Mouse (Mus musculus): ENCODE measurements around the gene Nrxn2. TPM values are rescaled to one million over a fixed set of nuclear protein-coding genes. Genes with fewer than 3 reads are reported as not detected.

Gene Nrxn2
- polyA plus RNA-seq, 1 experiment, result 0.01 TPM

- H3K36me3 ChIP-seq (ENCODE audit: control insufficient read depth, insufficient read depth), result no peaks in the 10 kb centered on the region
- H3K27me3 ChIP-seq (ENCODE audit: control insufficient read depth, insufficient read depth, insufficient read length), result peaks cover 63% of the 10 kb centered on the region
- TF ChIP-seq REST (IDR thresholded peaks at IDR 0.05; ENCODE audit: insufficient read depth, insufficient read length) (no peak), POLR2AphosphoS2 (IDR thresholded peaks at IDR 0.05; ENCODE audit: insufficient read length, low read depth) (no peak), MYOG (IDR thresholded peaks at IDR 0.05; ENCODE audit: control insufficient read depth in 1 of 3, insufficient read depth in 1 of 3, insufficient read length in 2 of 3, low read depth in 2 of 3) (no peak), E2F4 (IDR thresholded peaks at IDR 0.05; ENCODE audit: insufficient read depth) (no peak), POLR2A (IDR thresholded peaks at IDR 0.05; ENCODE audit: insufficient read length, low read depth) (no peak), SRF (IDR thresholded peaks at IDR 0.05; ENCODE audit: control insufficient read depth, insufficient read length, low read depth) (no peak), TCF12 (IDR thresholded peaks at IDR 0.05; ENCODE audit: insufficient read depth, poor library complexity, severe bottlenecking) (no peak), MYOD1 (IDR thresholded peaks at IDR 0.05; ENCODE audit: control insufficient read depth in 1 of 3, insufficient read length in 2 of 3, low read depth in 2 of 3) (no peak), CEBPB (IDR thresholded peaks at IDR 0.05; ENCODE audit: insufficient read depth, poor library complexity, severe bottlenecking) (no peak), MAX (IDR thresholded peaks at IDR 0.05; ENCODE audit: low read depth) (no peak), USF1 (IDR thresholded peaks at IDR 0.05; ENCODE audit: low read depth) (no peak), TCF3 (IDR thresholded peaks at IDR 0.05; ENCODE audit: insufficient read length, low read depth) (no peak)
- H3K4me2 ChIP-seq (ENCODE audit: low read depth), result no peak overlapping the region
- H3K4me3 ChIP-seq, result no peak overlapping the region
- no peaks in the 10 kb centered on the region for H3K79me2 ChIP-seq (ENCODE audit: control insufficient read depth, insufficient read depth)
- no peak overlapping the region for H3ac ChIP-seq (ENCODE audit: control insufficient read depth, insufficient read length)
These were observed 9.4 kb upstream of the Nrxn2 start for GRCm38 (mm10) chr19:6409176-6409575.

DNA sequence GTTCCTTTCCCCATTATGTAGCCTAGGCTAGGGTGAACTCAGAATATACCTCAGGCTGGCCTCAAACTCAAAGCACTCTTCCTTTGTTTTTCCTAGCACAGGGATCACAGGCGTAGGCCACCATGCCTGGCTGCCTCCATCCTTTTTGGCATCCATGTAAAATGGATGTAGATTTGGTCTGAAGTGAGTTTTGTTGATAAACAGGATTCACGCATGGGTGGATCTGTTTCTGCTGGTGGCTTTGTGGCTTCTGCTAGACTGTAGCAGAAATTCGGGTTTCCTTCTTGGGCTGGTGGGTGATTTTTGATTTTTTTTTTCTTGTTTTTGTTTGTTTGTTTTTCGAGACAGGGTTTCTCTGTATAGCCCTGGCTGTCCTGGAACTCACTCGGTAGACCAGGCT is 8.6 kb upstream of the Nrxn2 start:
- Histone ChIP-seq H3ac (ENCODE audit: control insufficient read depth, insufficient read length) (no peak overlapping the region), H3K27me3 (ENCODE audit: control insufficient read depth, insufficient read depth, insufficient read length) (peaks cover 60% of the 10 kb centered on the region), H3K4me3 (no peak overlapping the region), H3K79me2 (ENCODE audit: control insufficient read depth, insufficient read depth) (no peaks in the 10 kb centered on the region), H3K4me2 (ENCODE audit: low read depth) (no peak overlapping the region), H3K36me3 (ENCODE audit: control insufficient read depth, insufficient read depth) (no peaks in the 10 kb centered on the region)
- TF ChIP-seq MAX (IDR thresholded peaks at IDR 0.05; ENCODE audit: low read depth) (no peak), TCF3 (IDR thresholded peaks at IDR 0.05; ENCODE audit: insufficient read length, low read depth) (no peak)

GRCm38 (mm10) chr19:6412798-6413197 is 5.7 kb upstream of the Nrxn2 start:
- no peaks in the 10 kb centered on the region for H3K36me3 ChIP-seq (ENCODE audit: control insufficient read depth, insufficient read depth)
- no peaks in the 10 kb centered on the region for H3K79me2 ChIP-seq (ENCODE audit: control insufficient read depth, insufficient read depth)
- no peak for TF ChIP-seq TCF3 (IDR thresholded peaks at IDR 0.05; ENCODE audit: insufficient read length, low read depth)
- no peak for TF ChIP-seq USF1 (IDR thresholded peaks at IDR 0.05; ENCODE audit: low read depth)
- TF ChIP-seq MYOG (IDR thresholded peaks at IDR 0.05; ENCODE audit: control insufficient read depth in 1 of 3, insufficient read depth in 1 of 3, insufficient read length in 2 of 3, low read depth in 2 of 3), result no peak
- no peak for TF ChIP-seq REST (IDR thresholded peaks at IDR 0.05; ENCODE audit: insufficient read depth, insufficient read length)
- H3ac ChIP-seq (ENCODE audit: control insufficient read depth, insufficient read length), result no peak overlapping the region
- H3K4me2 ChIP-seq (ENCODE audit: low read depth), result no peak overlapping the region
- H3K4me3 ChIP-seq, result no peak overlapping the region
- H3K27me3 ChIP-seq (ENCODE audit: control insufficient read depth, insufficient read depth, insufficient read length), result peaks cover 76% of the 10 kb centered on the region

GRCm38 (mm10) chr19:6415454-6415853 is 3.1 kb upstream of the Nrxn2 start:
- Histone ChIP-seq H3K79me2 (ENCODE audit: control insufficient read depth, insufficient read depth) (no peaks in the 10 kb centered on the region), H3K4me2 (ENCODE audit: low read depth) (no peak overlapping the region), H3K36me3 (ENCODE audit: control insufficient read depth, insufficient read depth) (no peaks in the 10 kb centered on the region), H3K4me3 (no peak overlapping the region), H3K27me3 (ENCODE audit: control insufficient read depth, insufficient read depth, insufficient read length) (peaks cover 84% of the 10 kb centered on the region), H3ac (ENCODE audit: control insufficient read depth, insufficient read length) (no peak overlapping the region)
- TF ChIP-seq MAX (IDR thresholded peaks at IDR 0.05; ENCODE audit: low read depth) (no peak), SRF (IDR thresholded peaks at IDR 0.05; ENCODE audit: control insufficient read depth, insufficient read length, low read depth) (no peak), MYOG (IDR thresholded peaks at IDR 0.05; ENCODE audit: control insufficient read depth in 1 of 3, insufficient read depth in 1 of 3, insufficient read length in 2 of 3, low read depth in 2 of 3) (no peak), POLR2AphosphoS2 (IDR thresholded peaks at IDR 0.05; ENCODE audit: insufficient read length, low read depth) (no peak), TCF12 (IDR thresholded peaks at IDR 0.05; ENCODE audit: insufficient read depth, poor library complexity, severe bottlenecking) (no peak)

GRCm38 (mm10) chr19:6416124-6416770 is 2.3 kb upstream of the Nrxn2 start:
- Histone ChIP-seq H3ac (ENCODE audit: control insufficient read depth, insufficient read length) (no peak overlapping the region), H3K4me3 (no peak overlapping the region), H3K36me3 (ENCODE audit: control insufficient read depth, insufficient read depth) (no peaks in the 10 kb centered on the region), H3K4me2 (ENCODE audit: low read depth) (no peak overlapping the region), H3K27me3 (ENCODE audit: control insufficient read depth, insufficient read depth, insufficient read length) (peaks cover 86% of the 10 kb centered on the region), H3K79me2 (ENCODE audit: control insufficient read depth, insufficient read depth) (no peaks in the 10 kb centered on the region)
- TF ChIP-seq SRF (IDR thresholded peaks at IDR 0.05; ENCODE audit: control insufficient read depth, insufficient read length, low read depth) (no peak), POLR2A (IDR thresholded peaks at IDR 0.05; ENCODE audit: insufficient read length, low read depth) (no peak), CEBPB (IDR thresholded peaks at IDR 0.05; ENCODE audit: insufficient read depth, poor library complexity, severe bottlenecking) (no peak)
